Mouse (Mus musculus): ENCODE measurements around the gene Gm17428. TPM values are rescaled to one million over a fixed set of nuclear protein-coding genes. Genes with fewer than 3 reads are reported as not detected.
"Not testable (repeated sequence)": the region's sequence is repeated elsewhere in the genome, so short reads cannot be mapped to it uniquely, and the experiment has no call there.

The Gm17428 gene
- not detected for total RNA-seq (2021)
- long read RNA-seq, experiment 1 = 0 reads
- long read RNA-seq, experiment 2 = 0 reads

DNA sequence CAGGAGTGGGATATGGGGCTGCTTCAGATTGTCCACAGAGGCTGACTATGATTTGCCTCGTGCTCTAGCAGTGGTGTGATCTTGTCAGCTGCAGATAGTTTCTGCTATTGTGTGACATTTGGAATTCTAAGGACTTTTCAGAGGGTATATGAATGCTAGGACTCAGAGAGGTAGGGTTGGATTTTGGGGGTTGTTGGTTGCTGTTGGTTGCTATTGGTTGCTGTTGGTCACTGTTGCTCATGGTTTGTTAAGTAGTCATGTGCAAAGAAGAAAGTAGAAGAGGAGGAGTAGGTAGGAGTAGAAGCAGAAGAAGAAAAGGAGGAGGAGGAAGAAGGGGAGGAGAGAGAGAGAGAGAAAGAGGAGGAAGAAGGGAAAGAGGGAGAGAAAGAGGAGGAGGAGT is at the start of gene Gm17428:
Gene Gm17428, plus strand, starts transcription at position 301 of the 400 bp plus-strand sequence.
- no peak for DNase-seq (ENCODE audit: low spot score in 2 of 2)

DNA sequence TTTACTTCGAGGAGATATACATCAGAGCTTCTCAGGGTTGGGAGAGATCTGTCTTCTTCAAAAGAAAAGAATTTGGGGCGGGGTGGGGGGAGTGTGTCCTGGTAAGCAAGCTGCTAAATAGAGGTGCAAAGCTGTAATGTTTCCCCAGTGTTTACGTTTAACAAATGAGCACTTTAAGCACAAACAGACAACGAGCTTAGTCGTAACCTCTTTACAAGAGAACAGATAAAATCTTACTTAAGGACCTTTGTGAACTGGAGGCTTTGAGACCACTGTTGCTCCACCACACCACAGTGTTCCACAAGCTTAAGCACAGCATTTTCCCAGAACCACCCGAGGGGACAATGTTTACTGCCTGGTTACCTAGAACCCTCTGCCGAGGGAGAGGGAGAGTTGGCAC is 49.4 kb upstream of the Gm17428 start:
- no peak for DNase-seq (ENCODE audit: low spot score in 2 of 2)

DNA sequence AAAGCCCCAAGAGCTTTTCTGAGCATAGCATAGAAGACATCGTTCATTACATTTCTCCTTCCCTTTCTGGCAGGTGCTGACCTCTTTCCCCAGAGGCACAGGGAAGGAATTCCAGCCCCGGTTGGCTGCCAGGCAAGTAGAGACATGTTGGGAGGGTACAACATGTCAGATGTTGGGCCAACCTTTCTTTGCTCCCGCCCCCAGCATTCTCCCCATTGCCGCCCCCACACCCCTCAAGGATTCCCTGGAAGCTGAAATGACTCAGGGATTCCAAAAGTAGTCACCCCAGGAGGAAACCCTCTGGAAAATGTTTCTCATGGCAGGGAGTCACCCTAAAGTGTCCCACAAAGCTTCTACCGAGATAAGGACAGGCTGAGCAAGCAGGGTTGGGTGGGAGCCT is 46.9 kb upstream of the Gm17428 start:
- DNase-seq (ENCODE audit: low spot score in 2 of 2) = no peak

DNA sequence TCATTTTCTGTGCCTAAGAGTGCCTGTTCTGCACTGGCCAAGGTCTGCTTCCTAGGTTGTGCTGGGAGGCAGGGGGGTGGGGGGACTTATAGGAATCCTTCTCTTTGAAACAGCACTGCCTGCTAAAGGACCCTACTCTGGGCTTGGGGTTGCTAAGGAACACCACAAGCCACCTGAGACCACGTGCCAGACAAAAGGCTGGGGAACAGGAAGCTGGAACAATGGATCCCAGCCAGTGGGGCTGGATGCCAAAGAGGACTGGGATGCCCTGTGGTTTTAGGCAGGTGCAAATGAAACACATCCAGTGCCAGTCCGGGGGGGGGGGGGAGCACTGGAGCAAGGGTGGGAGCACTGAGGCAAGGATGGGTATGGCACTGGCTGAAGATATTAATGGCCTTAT is 46.3 kb upstream of the Gm17428 start:
- no peak for DNase-seq (ENCODE audit: low spot score in 2 of 2)

DNA sequence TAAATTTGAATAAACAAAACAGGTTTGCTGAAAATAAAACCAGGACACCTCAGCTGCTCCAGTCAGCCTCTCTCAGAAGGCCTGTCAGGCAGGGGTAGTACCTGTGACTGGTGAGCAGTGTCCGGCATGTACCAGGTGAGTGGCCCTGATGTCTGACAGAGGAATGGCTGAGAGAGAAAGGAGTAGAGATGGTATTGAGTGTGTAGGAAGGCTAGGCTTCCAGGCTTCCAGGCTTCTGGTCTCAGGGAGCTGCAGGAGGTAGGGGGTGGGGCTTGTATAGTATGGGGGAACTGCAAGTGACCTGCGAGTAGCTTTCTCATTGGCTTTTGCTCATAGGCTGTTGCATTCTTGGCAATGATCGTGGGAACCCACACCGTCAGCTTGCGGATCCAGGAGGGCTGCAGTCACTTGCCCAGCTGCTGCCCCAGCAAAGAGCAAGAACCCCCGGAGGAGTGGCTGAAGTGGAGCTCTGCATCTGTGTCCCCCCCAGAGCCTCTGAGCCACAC is 44.0 kb upstream of the Gm17428 start, which contains the start of gene Il25:
Gene Il25, plus strand, starts transcription at position 51 of the 506 bp plus-strand sequence.
- DNase-seq (ENCODE audit: low spot score in 2 of 2) = no peak

DNA sequence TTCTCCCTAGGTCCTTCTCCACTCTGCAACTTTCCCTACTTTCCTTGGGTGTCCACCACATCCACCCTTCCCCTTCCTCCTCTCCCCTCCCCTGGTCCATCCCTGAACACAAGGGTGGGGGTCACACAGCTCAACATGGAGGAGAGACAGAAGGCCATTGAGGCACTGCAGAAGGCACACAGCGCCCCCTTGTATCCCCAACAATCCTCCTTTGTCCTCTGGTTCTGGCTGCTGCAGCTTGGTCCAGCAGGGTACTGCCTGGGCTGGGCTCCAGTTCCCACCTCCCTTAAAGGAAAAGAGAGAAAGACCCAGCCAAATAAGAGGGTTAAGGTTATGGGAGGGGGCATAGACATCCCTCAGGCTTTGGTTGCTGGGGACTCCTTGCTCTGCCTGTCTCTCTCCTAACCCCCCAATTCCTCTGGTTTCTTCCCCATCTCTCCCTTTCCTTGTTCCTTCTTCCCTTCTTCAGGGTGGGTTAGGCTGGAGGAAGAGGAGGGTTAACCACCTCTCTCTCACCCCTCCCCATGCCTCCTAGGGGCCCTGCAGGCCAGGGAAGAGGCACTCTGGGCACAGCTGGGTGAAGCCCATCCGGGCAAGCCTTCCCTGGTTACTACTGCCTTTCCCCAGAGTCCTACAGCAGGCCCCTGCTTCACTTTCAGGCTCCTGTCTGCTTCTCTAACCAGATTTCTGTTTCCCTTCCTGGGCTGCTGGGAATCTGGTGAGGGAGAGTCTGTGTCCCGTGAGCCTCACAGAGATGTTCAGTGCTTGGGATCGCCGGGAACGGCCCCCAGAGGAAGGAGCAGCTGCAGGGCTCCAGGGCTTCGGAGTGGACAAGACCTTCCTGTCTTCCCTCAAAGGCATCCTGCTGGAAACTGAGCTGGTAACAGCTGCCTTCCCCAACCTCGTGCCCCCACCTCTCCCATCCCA is 40.6 kb upstream of the Gm17428 start, which contains the start of gene Cmtm5:
Gene Cmtm5, plus strand, starts transcription at position 358 of the 927 bp plus-strand sequence.
- peak; percentile 59 to 82 for DNase-seq (ENCODE audit: low spot score in 2 of 2)

DNA sequence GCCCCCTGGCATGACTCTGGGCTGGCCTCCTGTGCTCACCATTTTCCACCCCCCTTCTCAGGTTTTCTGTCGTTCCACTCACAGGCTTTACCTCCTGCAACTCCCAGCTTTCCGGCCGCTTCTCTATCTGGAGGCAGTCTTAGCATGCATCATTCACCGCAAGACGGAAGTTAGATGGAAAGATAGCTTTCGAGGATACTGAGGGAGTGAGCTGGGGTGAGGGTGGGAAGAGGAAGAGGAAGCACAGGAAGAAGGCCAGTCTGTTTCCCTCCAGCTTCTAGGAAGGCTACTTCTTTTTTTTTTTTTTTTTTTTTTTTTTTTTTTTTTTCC is 39.9 kb upstream of the Gm17428 start:
- DNase-seq (ENCODE audit: low spot score in 2 of 2) = no peak

DNA sequence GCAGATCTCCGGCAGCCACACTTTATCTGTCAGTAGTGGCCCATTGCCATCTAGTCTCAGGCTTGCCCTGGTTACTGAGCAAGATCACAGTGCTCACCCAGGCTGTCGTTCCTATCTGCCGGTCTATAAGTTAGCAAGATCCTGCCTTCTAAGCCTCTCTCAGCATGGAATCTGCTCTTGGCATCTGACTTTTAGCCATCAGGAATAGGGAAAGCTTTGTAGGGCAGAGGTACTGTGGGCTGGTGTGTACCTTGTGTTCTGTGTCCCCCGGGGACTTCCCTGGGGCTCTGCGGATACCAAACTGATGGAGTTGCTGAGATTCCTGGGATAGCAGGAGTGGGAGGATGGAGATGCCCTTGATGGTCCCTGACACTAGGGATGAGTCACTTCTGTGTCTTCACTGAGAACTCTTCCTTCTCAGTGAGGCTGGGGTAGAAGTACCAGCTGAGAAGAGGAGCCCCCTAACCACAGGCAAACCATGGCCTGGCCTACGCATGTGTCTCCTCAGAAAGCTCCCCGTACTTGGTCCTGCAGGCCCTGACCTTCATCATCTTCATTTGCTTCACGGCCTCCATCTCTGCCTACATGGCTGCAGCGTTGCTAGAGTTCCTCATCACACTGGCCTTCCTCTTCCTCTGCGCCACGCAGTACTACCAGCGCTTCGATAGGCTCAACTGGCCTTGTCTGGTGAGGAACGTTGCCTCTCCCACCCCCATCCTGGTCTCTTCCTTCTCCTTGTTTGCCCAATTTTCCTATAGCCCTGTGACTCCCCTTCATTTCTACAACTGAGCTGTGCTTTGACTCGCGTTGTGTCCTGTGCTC is 39.2 kb upstream of the Gm17428 start:
- no peak for DNase-seq (ENCODE audit: low spot score in 2 of 2)

DNA sequence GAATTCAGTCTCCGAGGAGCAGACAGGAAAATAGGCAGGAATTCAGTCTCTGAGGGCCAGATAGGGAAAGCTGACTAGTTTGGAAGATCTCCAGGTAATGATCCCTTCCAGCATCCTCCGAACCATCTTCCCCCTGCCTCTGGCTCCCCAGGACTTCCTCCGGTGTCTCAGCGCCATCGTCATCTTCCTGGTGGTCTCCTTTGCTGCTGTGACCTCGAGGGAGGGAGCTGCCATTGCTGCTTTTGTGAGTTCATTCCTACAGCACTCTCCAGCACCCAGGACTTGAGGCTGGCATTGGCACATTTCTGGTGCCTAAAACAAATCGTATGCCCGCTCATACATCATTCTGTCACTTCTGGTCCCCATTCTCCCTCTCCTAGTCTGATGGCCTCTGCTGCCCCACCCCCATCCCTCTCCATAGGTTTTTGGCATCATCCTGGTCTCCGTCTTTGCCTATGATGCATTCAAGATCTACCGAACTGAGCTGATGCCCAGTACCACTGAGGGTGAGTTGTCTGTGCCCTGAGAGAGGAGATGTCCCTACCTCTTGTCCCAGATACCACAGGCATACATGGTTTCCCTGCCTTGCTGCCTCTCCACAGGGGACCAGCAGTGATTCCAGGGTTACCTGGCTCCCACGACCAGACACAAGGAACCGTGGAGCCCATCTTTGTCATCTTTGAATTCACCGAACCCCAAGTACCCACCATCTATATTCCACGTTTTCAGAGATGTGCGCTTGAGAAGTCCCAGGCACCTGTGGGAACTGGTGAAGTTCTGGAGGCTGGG is 38.1 kb upstream of the Gm17428 start:
- no peak for DNase-seq (ENCODE audit: low spot score in 2 of 2)

DNA sequence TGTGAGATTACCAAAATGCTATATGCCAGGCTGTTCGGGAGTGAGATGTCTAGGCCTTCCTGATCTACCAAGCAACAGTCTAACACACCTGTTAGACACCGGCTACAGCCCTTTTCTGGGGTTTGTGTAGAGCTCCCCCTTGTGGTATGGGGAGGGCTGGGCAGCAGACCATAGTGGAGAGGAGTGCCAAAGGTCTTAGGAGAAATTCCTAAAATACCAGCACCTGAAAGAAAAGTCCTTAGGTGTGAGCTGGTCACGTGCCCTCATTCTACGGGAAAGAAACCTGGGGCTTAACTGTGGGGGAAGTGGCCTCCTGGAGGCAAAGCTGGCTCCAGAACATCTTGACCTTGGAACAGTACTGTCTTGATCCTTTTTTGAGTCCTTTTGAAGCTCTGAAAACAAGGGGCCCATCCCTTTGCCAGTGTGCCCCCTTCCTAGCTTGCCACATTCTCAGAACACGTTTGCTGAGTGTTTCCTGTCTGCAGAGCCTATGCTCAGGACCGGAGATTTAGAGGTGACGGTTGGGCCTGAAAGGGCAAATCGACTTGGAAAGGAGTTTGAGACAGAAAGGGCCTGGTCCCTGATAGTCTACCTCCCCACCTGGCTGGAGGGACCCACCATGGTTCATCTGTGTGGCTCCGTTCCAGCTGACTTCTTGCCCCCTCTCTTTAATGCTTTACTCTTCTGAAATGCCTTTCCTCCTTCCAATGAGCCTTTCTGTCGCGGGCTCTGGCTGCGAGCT is 37.1 kb upstream of the Gm17428 start:
- peak; percentile 37 to 42 for DNase-seq (ENCODE audit: low spot score in 2 of 2)

DNA sequence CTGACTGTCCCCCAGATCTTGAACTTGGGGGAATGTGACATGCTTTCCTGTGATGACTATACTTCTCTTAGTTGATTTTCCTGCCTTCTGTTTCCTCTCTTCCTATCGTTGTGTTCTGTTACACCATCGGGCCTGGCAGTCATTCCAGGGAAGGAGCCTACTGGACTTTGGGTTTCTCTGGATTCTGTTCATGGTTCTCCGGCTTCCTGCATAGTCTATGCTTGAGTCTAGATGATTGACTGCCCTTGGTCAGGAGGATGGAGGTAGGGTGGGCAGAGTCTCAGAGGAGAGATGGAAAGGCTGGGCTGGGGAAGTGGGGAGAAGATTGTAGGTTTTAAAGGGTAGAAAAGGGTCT is 36.6 kb upstream of the Gm17428 start:
- no peak for DNase-seq (ENCODE audit: low spot score in 2 of 2)

DNA sequence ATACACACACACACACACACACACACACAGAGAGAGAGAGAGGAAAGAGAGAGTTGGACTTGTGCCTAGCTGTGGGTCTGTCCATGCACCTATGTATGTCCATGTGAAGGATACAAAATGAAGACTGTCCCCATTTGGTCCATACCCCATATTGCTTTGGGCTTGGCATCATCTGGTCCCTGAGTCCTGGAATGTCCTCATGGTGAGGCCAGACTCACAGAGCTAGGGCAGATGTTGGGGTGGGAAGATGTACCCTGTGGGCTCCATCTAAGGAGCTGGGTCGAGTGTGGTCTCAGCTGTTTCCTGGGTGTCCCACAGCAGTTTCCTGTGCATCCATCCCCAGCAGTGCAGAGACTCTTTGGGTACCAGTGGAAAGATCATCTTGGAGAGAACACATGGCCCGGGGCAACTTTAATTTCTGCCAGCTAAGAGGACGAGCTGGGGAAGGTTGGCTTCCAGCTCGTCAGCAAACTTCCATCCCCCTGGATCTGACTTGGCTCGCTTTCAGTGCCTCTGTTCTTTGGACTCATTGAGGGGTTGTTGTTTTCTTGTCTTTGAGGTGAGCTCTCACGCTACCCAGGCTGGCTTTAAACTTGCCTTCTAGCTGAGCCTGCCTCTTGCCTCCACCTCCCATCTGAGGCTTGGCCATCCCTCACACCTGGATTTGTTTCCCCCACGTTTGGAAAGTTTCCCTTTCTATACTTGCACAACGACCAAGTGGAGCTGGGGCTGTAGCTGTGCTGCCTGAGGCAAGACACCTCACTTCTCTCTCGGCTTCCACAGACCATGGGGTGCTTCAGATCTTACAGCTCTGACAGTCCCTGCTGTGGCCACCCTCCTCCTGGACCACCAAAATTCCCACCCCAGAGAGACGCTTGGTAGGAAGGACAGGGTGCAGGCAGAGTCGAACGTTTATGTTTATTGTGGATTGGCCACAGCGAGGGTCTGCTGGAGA is 35.4 kb upstream of the Gm17428 start:
- DNase-seq (ENCODE audit: low spot score in 2 of 2) = no peak

DNA sequence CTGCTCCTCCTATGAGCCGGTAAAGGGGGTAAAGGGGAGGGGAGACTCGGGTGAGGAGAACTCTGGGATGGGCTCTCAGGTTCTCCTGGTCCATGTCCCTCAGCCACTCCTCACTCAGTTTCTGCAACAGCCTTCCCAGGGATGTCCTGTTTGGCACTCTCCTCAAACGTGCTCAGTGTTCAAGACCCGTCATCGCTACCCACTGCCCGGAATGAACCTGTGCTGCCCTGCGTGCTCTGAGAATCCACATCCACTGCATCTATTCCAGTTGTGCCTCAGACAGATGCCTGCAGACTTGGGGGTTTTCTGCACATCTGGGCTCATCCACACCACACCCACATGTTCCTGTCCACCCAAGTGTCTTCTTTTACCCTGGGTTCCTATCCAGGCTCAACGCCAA is 34.3 kb upstream of the Gm17428 start:
- DNase-seq (ENCODE audit: low spot score in 2 of 2) = no peak

DNA sequence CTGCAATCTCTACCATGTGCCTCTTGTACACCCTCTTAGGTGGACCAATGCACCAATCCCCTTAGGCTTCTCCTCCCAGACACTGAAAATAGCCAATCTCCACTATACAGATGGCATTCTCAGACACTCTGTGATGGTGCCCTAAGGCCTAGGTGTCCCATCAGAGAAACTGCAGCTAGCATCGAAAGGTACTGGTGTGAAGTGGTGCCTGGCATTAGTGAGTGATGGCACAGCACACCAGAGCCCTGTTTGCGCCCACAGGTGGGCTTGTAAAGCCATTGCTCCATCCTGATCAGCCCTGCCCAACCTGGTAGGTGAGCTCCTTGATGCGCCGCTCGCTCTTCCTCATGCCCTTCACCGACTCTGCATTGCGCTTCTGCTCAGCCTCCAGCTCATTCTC is 32.8 kb upstream of the Gm17428 start:
- no peak for DNase-seq (ENCODE audit: low spot score in 2 of 2)

DNA sequence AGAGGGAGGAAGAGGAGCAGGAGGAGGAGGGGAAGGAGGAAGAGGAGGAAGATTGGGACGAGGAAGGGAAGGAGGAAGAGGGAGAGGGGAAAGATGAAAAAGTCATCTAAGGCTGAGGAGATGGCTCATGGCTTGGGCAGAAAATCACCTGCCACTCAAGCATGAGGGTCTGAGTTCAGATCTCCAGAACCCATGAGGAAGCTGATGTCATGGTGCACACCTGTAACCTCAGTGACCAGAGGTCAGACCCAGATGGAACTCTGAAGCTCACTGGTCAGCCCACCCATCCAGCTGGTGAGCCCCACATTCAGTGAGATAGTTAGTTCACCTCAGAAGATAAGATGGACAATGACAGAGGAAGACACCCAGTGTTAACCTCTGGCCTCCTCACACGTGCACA is 31.8 kb upstream of the Gm17428 start:
- no peak for DNase-seq (ENCODE audit: low spot score in 2 of 2)

DNA sequence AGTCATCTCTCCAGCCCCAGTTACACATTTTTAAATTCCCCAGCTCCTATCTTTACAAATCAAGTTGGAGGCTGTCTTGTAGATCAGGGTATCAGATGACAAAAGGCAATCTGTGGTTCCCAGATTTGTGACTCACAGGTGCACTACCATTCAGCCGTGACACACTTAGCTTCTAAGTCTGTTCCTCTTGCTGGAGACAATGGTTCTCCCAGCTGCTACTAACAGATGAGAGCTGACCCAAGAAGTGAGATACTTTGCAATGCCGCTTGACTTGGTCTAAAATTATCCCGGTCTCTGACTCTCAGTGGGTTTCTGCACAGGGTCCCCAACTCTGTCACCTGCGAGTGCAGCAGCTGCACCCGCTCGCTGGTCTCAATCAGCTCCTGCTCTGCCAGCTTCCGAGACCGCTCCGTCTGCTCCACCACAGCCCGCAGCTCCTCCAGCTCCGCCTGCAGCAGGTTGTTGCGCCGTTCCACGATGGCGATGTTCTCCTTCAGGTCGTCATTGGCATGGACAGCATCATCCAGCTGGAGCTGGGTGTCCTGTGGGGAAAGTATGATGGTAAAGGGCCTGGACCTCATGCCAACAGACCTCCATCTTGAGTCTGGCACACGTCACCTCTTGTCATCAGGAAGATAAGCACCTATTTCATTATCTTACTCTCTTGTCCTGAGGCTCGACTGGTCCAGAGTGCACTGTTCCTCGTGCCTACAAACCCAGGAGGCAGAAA is 30.6 kb upstream of the Gm17428 start:
- no peak for DNase-seq (ENCODE audit: low spot score in 2 of 2)

DNA sequence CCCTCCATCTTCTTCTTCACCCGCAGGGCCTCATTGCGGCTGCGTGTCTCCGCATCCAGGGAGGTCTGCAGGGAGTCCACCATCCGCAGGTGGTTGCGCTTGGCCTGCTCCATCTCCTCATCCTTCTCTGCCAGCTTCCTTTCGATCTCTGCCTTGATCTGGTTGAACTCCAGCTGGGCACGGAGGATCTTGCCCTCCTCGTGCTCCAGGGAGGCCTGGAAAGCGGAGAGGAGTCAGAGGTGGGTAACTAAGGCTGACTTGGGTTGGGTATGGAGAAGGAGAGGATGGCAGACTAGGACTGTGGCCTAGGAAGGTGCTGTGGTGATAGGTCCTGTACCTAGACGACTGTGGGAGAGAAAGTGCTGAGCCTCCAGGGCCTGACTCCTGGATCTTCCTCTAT is 29.7 kb upstream of the Gm17428 start:
- not testable (repeated sequence) for DNase-seq (ENCODE audit: low spot score in 2 of 2)

DNA sequence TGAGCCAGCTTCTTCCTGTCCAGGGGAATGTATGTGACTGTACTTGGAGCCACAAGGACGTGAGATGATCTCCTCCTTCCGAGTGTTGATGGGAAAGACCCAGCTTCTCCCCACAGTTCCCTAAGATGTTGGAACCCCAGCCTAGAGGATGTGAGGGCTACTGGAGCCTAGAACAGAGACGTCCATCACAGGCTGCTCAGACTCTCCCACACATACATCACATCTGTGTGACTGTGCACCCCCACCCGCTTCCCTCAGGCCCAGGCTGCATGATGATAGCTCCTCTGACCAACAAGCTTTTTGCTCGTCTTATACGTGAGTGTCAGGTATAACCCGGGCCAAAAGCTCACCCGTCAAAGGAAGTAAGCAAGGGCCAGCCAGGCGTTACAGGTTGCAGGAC is 28.0 kb upstream of the Gm17428 start:
- no peak for DNase-seq (ENCODE audit: low spot score in 2 of 2)

DNA sequence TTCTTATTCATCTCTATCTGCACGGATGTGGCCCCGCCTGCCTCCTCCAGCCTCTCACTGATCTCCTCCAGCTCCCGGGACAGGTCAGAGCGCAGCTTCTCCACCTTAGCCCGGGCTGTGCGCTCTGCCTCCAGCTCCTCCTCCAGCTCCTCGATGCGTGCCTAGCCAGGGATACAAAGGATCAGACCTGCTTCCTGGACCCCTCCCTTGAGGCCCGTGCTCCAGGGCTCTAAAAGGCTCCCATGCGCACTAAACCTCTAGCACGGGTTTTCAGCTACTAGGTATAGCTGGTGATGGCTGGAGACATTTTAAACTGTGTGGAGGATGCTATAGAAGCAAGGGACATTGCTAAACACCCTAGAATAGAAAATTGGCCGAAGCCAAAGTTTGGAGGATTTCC is 26.2 kb upstream of the Gm17428 start:
- no peak for DNase-seq (ENCODE audit: low spot score in 2 of 2)

Data from layer of hippocampus, postnatal 14 days (tissue).